Mouse (Mus musculus) stomach, postnatal 0 days (tissue): ENCODE results near the gene Catsperg1. TPM values are rescaled to one million over a fixed set of nuclear protein-coding genes. Genes with fewer than 3 reads are reported as not detected.
A peak's percentile ranks its signal among the peaks of the same experiment; 100 is the strongest.

ENCODE experiments used
- ATAC-seq: fragments of 200-750 bp; cut with Nextera tagmentation; 2 replicates; pipeline ENCODE4 v1.8.0; 2017; ENCODE audit not compliant: low FRiP score, low TSS enrichment
- DNase-seq: peaks from one replicate; pipeline ENCODE4 v3.0.0-alpha.2; 2016; ENCODE audit warnings: low spot score
- H3K27ac ChIP-seq: fragments of 300-500 bp; sonication (generic); replicated peaks from 2 replicates; pipeline ENCODE4 v1.5.1; 2014; ENCODE audit warnings: mild to moderate bottlenecking, control low read depth
- H3K27me3 ChIP-seq: fragments of 300-500 bp; sonication (generic); 2 replicates; pipeline ENCODE4 v1.6.1; 2014; ENCODE audit warnings: low read length; ENCODE audit not compliant: control insufficient read depth, insufficient read depth
- H3K36me3 ChIP-seq: fragments of 300-500 bp; sonication (generic); 2 replicates; pipeline ENCODE4 v1.6.1; 2014; ENCODE audit warnings: low read length, mixed read lengths; ENCODE audit not compliant: control insufficient read depth, insufficient read depth
- H3K4me1 ChIP-seq: fragments of 300-500 bp; sonication (generic); replicated peaks from 2 replicates; pipeline ENCODE4 v1.6.1; 2014; ENCODE audit warnings: antibody characterized with exemption; ENCODE audit not compliant: control insufficient read depth, insufficient read depth
- H3K4me2 ChIP-seq: fragments of 300-500 bp; sonication (generic); replicated peaks from 2 replicates; pipeline ENCODE4 v1.6.1; 2014; ENCODE audit warnings: low read depth, mild to moderate bottlenecking, control low read depth, moderate library complexity
- H3K4me3 ChIP-seq: fragments of 300-500 bp; sonication (generic); 2 replicates; pipeline ENCODE4 v1.5.1; 2014; ENCODE audit warnings: low read depth, low read length, control low read depth
- H3K9ac ChIP-seq: fragments of 300-500 bp; sonication (generic); 2 replicates; pipeline ENCODE4 v1.6.1; 2014; ENCODE audit warnings: mild to moderate bottlenecking, low read length, control low read depth, mixed read lengths
- H3K9me3 ChIP-seq: fragments of 300-500 bp; sonication (generic); 2 replicates; pipeline ENCODE4 v1.6.1; 2016; ENCODE audit warnings: low read length; ENCODE audit not compliant: control insufficient read depth
- CTCF ChIP-seq: IDR thresholded peaks from 2 replicates; pipeline ENCODE4 v1.5.1; 2016; ENCODE audit warnings: antibody characterized with exemption, low read depth, mild to moderate bottlenecking, moderate library complexity
- EP300 ChIP-seq: optimal IDR thresholded peaks from 2 replicates; pipeline ENCODE3; 2016; ENCODE audit warnings: antibody characterized with exemption
- WGBS: fragments of 180-500 bp; shearing (Covaris S2); extraction: QIAGEN DNeasy Blood & Tissue Kit; methylation state at CpG from one replicate; pipeline ENCODE4 v1.1.7; 2014; 5-methylcytosine and 5-hydroxymethylcytosine counted together
- polyA plus RNA-seq: library from polyadenylated mRNA; unstranded; fragments of >200 nt; fragmentation: Nextera tagmentation; extraction: Ambion mirVana; gene quantifications from 2 replicates; pipeline ENCODE4 v1.2.1, GENCODE M21; 2015

Catsperg1 gene
- polyA plus RNA-seq, 1 experiment from 2014 or later, result 0.29 TPM

DNA sequence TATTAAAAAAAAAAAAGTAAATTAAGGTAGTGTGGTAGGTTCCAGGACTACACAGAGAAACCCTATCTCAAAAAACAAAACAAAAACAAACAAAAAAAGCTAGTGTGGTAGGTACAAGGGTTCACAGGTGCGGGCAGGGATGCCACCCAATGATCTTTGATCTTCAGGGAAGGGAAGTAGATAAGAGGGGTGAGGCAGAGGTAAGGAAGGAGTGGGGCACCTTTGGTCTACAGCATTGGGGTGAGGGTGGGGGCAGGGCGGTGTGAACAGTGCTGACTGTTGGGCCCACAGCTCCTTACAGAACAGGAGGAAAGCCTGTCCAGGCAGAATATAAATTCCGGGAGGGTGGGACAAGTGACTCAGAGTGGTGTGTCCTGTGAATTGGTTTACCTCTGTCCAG, 37.3 kb upstream of the Catsperg1 start:
- no peaks in the 10 kb centered on the region for H3K36me3 ChIP-seq
- TF ChIP-seq CTCF, result no peak
- no peak for TF ChIP-seq EP300
- no peaks in the 10 kb centered on the region for H3K4me1 ChIP-seq
- peak; percentile 89 for DNase-seq
- H3K9ac ChIP-seq, result no peak overlapping the region
- peak overlapping the region; percentile 79 for H3K27ac ChIP-seq
- 47% methylated on average over 3 of the region's 3 CpGs for WGBS
- no peak overlapping the region for H3K4me2 ChIP-seq
- no peak overlapping the region for H3K4me3 ChIP-seq
- H3K27me3 ChIP-seq, result no peaks in the 10 kb centered on the region
- no peaks in the 10 kb centered on the region for H3K9me3 ChIP-seq
- peak; percentile 80 for ATAC-seq

DNA sequence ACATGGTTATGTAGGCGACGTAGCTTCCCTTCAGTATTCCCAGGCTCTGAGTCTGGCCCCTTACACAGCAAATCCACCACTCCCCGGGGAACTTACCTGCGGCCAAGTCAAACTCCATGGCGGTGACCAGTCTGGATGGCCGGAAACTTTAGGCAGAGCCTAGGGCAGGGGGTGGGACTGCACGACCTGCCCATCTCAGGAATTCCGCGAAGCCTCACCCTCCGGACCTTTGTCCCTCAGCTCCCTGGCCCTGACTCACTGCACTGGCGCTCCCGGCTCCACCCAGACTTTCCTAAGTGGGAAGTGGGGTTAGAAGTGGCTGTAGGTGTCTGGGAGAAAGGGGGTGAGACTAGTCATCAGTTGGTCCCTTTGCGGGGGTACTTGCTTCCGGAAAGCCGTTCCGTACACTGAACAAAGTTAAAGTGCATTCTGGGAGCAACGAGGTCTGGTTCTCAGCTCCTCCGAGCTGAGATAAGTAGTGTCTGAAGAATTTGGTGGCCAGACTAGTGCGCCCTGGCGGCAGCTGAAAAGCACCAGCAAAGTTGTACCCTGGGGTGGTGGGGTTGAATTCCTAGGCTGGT, 34.5 kb upstream of the Catsperg1 start, which contains the start of gene 2200002D01Rik:
TSS of gene 2200002D01Rik (minus strand) at position 206 of the 581 bp plus-strand sequence.
- Histone ChIP-seq H3K4me1 (no peaks in the 10 kb centered on the region), H3K9ac (peak within 1 kb of the TSS; percentile 70), H3K4me3 (peak within 1 kb of the TSS; percentile 48), H3K9me3 (no peaks in the 10 kb centered on the region), H3K27me3 (no peaks in the 10 kb centered on the region), H3K36me3 (0 out of 2 replicates have a peak, but pooled peaks cover 2% of the 10 kb centered on the region), H3K27ac (peak within 1 kb of the TSS; percentile 90), H3K4me2 (peak within 1 kb of the TSS; percentile 46)
- TF ChIP-seq CTCF (peak; percentile 47; the same call in 1 of the 2 replicates), EP300 (no peak)
- DNase-seq (peak; percentile 91), ATAC-seq (peak; percentile 85)
- 30% methylated on average over 20 of the region's 20 CpGs for WGBS

DNA sequence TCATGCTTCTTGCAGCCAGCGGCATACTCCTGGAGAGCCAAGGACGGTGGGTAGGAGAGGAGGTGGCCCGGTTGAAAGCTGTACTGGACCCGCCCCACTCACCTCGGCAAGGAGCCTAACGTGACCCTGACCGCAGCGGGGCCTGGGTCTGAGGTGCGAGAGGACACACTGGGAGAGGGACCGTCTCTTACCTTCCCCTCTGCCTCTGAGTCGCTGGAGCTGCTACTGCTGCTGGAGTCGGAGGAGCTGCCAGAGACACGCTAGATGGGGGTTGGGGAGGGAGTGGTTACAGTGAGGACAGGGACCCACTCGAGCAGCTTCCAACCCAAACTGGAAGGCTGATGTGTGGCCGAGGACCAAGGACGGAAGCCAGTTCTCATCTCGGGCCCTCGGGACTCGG, 33.9 kb upstream of the Catsperg1 start:
- ATAC-seq, result 0 out of 2 replicates have a peak, but pooled peaks have one; percentile 8

DNA sequence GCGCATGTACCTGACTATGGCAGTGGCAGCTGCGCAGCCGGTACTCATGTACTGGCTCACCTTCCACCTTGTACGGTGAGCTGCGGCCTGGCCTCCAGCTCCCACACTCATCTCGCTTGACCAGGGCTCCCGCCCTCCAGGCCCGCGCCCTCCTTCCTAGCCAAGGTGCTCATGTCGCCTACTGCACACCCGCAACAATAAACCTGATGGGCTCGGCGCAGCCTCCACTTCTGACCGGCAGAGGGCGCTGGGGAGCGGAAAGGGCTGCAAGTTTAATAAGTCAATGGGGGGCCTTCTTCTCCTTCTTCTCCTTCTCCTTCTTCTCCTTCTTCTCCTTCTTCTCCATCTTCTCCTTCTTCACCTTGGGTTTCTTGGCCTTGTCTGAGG, 33.5 kb upstream of the Catsperg1 start:
- TF ChIP-seq CTCF (peak; percentile 96), EP300 (no peak)
- peak overlapping the region; percentile 48 for H3K4me3 ChIP-seq
- H3K4me1 ChIP-seq, result no peaks in the 10 kb centered on the region
- no peak; the same call in 1 of the 2 replicates for ATAC-seq
- H3K36me3 ChIP-seq, result 0 out of 2 replicates have a peak, but pooled peaks cover 2% of the 10 kb centered on the region
- peak overlapping the region; percentile 90 for H3K27ac ChIP-seq
- peak overlapping the region; percentile 70 for H3K9ac ChIP-seq
- H3K27me3 ChIP-seq, result no peaks in the 10 kb centered on the region
- WGBS, result 31% methylated on average over 16 of the region's 16 CpGs
- DNase-seq, result peak; percentile 91
- H3K4me2 ChIP-seq, result peak overlapping the region; percentile 46
- H3K9me3 ChIP-seq, result no peaks in the 10 kb centered on the region

More for the DNA sequence above, 33.9 kb upstream of the Catsperg1 start:
- Histone ChIP-seq H3K4me3 (peak overlapping the region; percentile 48), H3K4me2 (peak overlapping the region; percentile 46), H3K27ac (peak overlapping the region; percentile 90), H3K9ac (peak overlapping the region; percentile 70), H3K9me3 (no peaks in the 10 kb centered on the region), H3K36me3 (0 out of 2 replicates have a peak, but pooled peaks cover 2% of the 10 kb centered on the region), H3K4me1 (no peaks in the 10 kb centered on the region), H3K27me3 (no peaks in the 10 kb centered on the region)
- TF ChIP-seq CTCF (no peak), EP300 (no peak)
- peak; percentile 47 for DNase-seq
- WGBS, result 26% methylated on average over 19 of the region's 19 CpGs

DNA sequence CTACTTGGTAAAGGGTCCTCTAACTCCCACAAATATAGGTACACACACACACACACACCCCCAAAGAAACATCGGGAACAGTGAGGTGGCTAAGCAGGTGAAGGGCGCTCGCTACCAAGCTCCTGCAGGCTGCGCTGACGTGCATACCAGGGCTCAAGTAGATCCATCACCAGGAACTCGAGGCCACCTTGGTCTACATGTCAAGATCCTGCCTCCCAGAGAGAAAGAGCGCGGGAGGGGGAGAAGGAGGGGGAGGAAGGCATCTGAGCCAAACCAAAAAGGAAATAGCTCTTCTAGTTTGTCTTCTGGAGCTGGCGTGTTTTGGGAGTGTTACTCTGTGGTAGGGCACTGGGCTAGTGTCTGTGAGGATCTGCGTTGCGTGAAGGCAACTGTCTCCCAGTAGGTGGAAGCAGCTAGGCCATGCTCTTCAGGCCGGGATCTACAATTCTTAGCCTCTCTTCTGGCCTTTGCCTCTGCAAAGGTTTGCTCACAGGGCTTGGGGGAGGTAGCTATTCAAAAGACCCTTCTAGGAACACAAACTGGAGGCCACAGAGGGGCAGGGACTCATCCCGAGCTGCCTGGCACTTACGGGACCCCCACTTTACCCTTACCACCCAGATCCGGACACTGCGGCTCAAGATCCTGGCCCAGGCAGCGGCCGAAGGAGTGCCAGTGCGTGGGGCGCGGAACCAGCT, 32.9 kb upstream of the Catsperg1 start:
- Histone ChIP-seq H3K4me1 (no peaks in the 10 kb centered on the region), H3K27ac (peak overlapping the region; percentile 35; the same call in 1 of the 2 replicates), H3K36me3 (0 out of 2 replicates have a peak, but pooled peaks cover 2% of the 10 kb centered on the region), H3K9me3 (no peaks in the 10 kb centered on the region), H3K9ac (0 out of 2 replicates have a peak overlapping the region, but pooled peaks have one; percentile 38), H3K4me3 (peak overlapping the region; percentile 48), H3K4me2 (peak overlapping the region; percentile 46), H3K27me3 (no peaks in the 10 kb centered on the region)
- no peak for TF ChIP-seq CTCF
- no peak for TF ChIP-seq EP300
- DNase-seq (no peak), ATAC-seq (no peak)
- WGBS, result 76% methylated on average over 21 of the region's 21 CpGs
